Mouse (Mus musculus) heart, adult 18-20 months (tissue): Measurements from ENCODE around the gene Myzap. TPM values are rescaled to one million over a fixed set of nuclear protein-coding genes. Genes with fewer than 3 reads are reported as not detected.
"Not testable (repeated sequence)": the region's sequence is repeated elsewhere in the genome, so short reads cannot be mapped to it uniquely, and the experiment has no call there.

Source experiments
- DNase-seq, 2 experiments: peaks; one replicate each; pipeline ENCODE4 v3.0.0; 2021 to 2022; ENCODE audit warnings: mixed read lengths in 1 of 2
- long read RNA-seq, 2 experiments: library from polyadenylated mRNA; stranded (forward); transcript quantifications; one replicate each; pipeline ENCODE4 v2.0.0; 2021
- total RNA-seq, 2 experiments: library from RNA; stranded (reverse); gene quantifications; 2 replicates each; pipeline ENCODE4 v1.2.3; 2021

Myzap gene
- 100 to 1,000 TPM; 408 to 450 TPM for total RNA-seq
- long read RNA-seq, experiment 1, transcript Myzap-201 (13 exons, 2,283 nt) = major isoform, 453 of 662 reads
- long read RNA-seq, experiment 1, partial matches to known transcripts = 19 of 662 reads
- long read RNA-seq, experiment 1, other reads (novel, unspliced or antisense) = 190 of 662 reads
- long read RNA-seq, experiment 2, transcript Myzap-201 (13 exons, 2,283 nt) = major isoform, 213 of 356 reads
- long read RNA-seq, experiment 2, partial matches to known transcripts = 15 of 356 reads
- long read RNA-seq, experiment 2, other reads (novel, unspliced or antisense) = 128 of 356 reads

DNA sequence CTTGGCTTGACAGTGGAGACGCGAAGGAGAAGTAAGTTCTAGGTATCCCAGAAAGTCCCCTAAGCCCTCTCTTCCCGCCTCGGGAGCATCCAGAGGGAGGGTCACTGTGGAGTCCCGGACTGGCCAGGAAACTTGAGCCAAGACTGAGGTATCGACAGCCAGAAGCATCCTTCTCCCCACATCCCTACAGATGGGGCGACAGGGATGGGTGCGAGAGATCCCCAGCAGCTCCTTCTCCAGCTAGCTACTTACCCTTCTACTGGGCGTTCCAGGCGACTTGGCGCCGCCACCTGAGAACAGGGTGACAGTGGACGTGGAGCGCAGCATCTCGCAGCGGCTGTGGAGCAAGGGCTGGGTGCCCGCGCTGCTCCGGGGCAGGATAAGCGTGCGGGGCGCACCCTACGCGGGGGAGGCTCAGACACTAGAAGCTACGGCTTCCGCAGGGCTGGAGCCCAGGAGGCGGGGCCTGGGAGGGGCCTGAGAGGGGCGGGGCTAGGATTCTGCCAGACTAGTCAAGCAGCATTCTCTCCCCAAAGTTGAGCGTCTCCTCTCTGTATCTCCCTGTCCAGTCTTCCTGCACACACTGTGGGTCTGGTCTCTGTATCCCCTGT lies at the start of gene Myzap:
TSS of gene Myzap (minus strand) at position 423 of the 611 bp plus-strand sequence.
- DNase-seq = peak; percentile 97 to 98

DNA sequence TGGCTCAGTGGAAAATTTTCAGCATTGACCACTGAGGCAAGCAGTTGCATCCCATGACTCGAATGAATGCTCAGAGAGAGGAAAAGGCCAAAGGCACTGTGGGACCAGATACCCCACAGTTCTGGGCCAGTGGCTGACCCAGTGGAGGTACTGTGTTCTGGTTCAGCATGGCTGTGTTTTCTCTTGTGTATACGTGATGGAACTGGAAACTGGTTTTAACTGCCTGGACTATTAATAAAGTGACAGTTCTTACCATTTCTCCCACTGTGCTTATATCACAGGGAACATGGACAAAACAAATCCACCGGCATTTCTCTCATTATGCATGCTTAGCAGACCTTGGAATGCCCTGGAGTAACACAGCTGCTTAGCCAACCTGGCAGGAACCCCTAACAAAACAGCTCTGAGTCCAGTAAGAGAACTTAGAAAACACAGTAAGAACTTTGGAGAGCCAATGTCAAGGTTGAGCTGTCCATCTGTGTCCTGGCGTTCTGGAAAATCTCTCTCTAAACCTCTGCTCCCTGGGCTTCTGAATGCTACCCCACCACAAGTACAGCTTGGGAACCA lies 48.3 kb upstream of the Myzap start:
- no peak for DNase-seq

DNA sequence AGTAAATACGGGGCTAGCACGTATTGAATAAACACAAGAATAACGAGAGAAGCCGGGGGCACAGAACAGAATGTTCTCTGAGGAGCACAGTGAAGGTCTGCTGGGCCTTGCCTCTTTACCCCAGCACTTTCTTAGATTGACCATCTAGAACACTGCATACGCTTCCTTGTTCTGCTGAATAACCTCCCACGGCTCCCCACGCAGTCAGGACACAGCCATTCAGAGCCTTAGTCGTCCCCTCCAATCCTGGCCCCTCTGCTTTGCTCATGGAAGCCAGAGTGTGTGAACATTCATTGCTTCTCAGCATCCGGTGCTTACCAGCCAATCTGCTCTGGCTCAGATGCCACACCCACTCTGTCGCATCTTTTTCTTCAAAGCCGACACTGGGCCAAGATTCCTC lies 46.0 kb upstream of the Myzap start:
- no peak for DNase-seq

DNA sequence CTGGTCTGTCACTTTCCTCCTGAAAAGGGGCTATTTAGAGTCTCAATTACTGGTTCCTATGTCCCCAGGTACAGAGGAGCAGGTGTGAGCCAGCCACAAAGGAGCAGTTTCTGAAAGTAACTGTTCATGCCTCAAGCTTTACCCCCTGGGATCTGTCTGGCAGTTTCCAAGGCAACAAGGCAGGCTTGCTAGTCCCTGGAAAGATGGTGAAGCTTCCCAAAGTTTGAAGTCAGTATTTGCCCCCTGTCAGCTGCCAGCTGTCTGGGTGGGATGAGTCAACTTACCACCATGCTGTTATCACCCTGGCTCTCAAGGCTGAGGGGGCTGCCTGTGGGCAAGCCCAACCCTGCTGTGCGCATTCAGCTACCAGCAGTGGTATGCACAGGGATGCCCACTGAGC lies 44.7 kb upstream of the Myzap start:
- no peak for DNase-seq

DNA sequence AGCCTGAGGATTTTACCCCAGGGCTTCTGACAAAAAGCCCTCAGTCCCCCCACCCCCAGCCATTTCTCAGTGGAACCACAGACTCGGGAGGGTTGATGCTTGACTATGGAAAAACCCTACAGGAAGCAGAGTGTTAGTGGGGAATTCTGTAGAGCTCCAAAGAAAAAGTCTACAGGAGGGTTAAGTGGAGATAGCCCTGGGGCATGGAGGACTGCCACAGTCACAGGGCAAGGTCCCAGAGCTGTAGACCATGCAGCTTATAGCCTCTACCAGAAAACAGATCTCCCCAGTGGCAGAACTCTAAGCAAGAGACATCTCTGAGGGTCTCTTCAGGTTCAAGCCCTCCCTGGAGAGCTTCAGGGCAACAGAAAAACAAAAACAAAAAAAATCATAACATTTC lies 43.5 kb upstream of the Myzap start:
- no peak for DNase-seq

DNA sequence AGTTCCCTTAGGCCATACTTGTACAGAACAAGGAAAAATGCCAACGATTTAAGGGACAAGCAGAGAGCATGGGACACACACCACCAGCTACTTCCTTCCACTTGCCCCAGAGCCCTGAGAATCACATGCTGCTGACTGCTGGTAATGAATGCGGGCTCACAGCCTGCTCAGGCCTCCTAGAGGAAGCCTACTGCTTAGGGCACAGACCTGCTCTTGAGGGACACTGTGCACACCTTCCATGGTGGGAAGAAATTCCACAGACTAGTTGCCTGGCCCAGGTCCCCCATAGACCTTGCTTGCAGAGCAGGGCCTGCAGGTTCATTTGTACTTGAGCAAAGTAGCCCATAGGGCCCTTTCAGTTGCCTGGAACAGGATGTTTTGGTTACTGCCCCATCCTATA lies 42.8 kb upstream of the Myzap start:
- no peak for DNase-seq

DNA sequence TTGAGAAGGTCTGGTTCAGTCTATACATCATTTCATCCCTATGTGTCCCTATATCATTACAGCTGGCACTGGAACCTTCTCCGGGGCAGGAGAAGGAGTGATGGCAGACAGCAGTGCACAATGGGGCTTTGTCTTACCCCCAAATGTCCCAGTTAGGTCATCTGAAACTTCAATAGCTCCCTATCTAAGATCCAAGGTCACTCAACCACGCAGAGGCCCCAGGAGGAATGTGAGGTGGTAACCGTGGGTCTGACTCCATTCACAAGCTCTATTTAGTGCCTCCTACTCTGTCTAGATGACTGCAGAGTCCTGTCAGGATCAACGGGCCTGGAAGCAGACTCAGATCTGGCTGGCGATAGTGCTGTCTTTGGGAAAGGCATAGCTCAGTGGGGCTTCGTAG lies 36.8 kb upstream of the Myzap start:
- DNase-seq = no peak

DNA sequence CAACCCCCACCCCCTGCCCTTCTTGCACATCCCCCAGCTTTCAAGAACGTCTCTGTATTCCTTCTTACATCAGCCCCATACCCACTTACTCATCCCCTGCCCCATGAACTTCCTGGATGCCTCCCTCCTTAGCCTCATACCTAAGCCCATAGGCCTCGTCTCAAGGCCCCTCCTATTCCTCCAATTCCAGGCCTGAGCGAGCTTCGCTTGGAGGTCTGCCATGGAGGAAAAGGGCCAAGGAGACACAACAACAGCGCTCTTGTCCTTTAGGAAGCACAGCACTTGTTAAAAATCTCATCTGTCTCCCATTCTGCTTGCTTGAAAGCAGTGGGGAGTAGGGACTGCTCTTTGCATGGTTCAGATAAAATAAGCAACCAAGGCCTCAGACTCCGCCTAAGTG lies 36.1 kb upstream of the Myzap start:
- DNase-seq = no peak

DNA sequence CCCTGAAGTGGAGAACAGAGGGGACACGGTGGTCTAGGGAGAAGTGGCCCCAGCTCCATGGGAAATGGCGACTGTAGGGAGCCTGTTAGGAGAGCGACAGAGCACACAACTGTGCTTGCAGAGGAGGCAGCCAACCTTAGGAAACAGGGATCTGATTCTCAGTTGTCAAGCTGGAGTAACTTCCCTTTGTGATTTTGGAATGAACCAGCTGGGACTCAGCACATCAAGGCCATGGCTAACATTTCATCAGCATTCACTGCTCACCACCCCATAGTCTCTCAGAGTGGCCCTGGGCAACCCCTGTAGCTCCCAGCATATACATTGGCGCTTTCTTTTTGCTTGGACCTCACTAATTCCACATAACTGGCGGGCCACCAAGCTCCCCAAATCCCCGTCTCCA lies 33.8 kb upstream of the Myzap start:
- DNase-seq = no peak

DNA sequence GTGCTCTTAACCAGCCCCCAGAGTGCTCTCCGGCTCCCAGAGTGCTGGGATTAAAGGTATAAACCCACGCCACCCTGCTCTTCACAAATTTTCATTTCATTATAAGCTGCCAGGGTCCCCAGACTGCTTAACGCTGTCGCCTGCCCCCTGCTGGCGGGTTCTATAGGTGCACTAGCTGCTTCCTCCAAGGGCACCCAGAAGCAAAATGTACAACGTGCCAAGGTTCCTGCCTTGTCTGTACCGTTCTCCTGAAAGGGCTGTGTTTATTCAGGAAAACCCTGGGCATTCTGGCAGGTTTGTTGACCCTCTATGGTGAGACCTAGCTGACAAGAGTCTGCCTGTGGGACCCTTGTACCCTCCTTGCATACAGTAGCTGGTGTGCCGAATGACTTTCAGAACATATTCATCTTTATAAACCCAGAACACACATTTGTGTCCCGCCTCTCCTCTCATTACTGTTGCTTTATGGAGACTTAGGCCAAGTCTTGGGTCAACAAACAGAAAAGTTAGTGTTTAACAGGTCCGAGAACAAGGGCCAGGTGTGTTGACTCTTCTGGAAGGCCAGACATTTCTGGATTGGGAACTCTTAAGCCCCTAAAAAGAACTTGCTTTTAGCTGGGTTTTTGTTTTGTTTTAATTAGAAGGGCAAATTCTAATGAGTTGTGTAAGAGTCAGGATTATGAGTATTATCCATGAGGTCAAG lies 32.8 kb upstream of the Myzap start:
- peak; percentile 45 to 78 for DNase-seq

DNA sequence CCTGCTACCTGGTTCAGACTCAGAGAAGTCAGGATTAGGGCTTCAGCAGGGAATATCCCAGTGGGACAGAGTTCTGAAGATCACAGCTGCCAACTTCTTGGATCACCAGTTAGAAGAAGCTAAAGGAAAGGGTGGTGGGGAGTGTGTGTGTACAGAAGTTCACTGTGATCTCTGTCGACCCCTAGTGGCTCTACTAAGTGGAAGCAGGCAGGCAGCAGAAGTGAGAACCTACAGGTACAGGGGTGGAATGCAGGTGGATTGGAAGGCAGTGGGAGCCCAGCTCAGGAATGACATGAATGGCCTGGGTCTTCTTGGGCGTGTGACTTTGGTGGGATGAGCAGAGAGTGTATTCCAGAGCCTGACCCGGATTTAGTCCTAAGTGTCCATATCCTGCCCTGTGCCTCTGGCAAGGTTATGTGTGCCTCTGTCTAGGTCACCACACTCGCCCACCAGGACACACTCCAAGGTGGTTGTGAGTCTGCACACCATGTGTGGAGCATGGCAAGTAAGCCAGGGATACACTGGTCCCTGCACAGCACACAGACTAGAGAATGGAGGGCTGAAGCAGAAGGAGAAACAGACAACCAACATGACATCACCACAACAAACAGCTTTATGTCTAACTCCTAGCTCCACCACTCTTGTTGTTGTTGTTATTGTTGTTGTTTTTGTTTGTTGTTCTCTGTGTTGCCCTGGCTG lies 31.9 kb upstream of the Myzap start:
- DNase-seq = peak in 1 of 2 experiments; percentile 53

DNA sequence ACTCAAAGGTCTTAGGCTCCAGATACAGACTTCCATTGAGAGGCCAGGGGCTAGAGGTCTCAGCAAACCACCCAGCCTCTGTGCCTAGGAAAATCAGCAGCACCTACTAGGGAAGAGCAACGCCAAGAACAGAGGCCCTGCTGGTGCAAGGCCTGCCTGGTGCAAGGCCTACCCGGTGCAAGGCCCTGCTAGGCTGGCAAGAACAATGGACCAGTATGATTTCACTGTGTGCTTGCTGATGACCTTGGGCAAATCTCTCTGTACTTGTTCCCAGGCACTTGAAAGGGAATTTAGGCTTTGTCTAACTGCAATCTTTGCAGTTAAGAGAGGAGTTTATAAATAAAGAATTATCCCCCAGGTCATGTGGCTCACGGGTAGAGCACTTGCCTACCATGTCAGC lies 30.4 kb upstream of the Myzap start:
- peak in 1 of 2 experiments; percentile 19 for DNase-seq

DNA sequence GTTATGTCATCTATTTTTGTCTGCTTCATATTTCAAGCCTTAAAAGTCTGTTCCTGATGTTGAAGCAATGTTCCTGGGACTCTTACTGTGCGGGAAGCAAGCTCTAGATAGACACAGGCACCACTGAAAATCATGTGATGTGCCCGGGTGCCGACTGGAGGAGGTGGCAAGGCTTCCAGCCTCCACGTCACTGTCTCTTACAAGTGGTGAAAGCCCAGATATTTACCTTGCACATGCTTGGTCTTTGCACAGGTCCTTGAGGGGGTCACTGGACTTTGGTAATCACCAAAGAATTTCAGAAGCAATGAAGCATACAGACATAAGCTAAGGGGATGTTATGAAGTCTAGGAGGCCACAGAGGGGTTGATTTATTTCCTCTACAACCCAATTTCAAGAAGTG lies 29.8 kb upstream of the Myzap start:
- no peak for DNase-seq

DNA sequence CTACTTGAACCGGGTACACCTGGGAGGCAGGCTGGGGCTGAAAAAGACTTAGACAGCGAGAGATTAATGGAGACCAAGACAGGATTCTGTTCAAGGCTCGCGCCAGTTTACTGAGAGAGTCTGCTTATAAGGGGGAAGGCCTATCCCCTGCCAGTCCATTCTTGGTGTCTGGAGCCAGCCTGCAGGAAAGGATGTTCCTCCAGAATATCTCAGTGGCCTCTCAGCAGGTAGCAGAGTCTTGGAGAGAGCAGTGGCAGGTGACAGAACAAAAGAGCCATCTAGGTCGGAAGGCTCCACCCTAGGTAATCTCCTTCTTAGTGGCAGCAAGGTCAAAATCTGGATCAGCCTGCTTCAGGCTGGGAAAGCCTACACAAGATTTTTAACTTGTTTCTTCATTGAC lies 28.0 kb upstream of the Myzap start:
- DNase-seq = not testable (repeated sequence)

DNA sequence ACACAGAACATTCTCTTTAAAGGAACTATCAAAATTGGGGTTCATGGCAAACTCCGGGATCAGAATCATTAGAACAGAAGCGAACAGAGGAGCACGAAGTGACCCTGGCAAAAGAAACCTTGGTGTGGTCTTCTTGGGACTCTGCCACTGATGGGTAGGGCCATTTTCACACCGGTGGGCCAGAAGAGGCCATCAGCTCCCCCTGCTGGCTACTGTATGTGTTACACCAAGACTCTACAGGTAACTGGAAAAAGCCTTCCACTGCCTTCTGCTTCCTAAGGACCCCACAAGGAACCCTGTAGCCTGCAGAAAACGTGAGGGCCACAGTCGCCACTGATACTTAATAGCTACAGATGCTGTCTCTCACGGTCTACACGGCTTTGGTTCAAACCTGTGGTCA lies 25.2 kb upstream of the Myzap start:
- peak; percentile 30 to 69 for DNase-seq

DNA sequence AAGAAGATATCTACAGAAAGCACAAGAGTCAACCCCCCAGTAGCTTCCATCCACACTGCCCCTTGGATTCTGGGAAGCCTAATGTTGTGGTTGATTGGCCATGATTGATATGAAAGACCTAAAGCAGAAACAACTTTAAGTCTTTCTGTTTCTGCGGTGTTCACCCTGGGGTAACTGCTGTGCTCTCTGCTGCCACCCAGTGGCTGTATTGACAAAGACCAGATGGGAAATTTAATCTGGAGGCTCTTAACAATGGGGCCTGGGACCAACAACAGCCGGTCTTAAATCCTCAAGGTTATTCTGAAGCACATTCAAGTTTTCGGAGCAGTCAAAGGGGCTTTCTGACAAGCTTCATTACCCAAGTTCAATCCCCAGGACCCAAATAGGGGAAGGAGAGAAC lies 24.0 kb upstream of the Myzap start:
- peak; percentile 82 to 92 for DNase-seq

DNA sequence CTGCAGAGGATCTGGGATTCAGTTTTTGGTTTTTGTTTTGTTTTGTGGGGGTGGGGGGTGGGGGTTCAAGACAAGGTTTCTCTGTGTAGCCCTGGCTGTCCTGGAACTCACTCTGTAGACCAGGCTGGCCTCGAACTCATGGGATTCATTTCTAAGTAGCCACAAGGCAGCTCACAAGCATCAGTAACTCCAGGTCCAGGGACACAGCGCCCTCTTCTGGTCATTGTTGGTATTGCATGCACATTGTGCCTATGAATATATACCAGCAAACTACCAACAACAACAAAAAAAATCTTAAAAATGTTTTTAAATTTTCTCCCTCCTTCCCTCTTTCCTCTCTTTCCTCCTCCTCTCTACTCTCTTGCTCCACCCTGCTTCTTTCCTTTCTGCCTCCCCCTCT lies 22.5 kb upstream of the Myzap start:
- peak; percentile 39 to 81 for DNase-seq

DNA sequence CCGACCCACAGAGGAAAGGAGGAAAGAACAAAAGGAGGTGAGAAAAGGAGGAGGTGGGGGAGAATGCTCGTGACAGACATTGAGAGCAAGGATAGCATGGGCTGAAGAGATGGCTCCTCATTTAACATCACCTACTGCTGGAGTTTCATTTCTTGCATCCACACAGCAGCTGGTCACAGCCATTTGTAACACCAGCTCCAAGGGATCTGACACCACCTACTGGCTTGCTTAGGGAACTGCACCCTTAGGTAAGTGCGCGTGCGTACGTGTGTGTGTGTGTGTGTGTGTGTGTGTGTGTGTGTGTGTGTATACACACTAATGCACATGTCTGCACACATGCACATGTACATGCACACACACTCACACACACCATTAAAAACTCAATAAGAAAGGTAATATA lies 20.8 kb upstream of the Myzap start:
- peak in 1 of 2 experiments; percentile 39 for DNase-seq

DNA sequence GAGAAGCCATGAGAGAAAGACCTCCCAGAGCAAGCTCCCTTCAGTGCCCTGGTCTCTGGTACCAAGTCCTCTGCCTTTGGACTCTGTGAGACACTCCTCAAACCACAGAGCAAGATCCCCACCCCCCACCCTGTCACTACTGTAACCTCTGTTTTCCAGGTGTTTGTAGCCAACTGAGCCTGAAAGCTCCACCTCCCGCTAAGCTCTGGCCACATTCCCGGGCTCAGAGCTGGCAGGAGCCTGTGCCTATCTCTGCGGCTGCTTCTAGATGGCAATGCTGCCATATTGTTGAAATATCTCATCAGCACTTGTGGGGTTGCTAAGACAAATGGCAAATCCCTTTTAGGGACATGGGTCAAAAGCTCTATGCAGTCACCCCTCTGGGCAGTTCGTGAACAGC lies 19.7 kb upstream of the Myzap start:
- DNase-seq = peak; percentile 45 to 46

DNA sequence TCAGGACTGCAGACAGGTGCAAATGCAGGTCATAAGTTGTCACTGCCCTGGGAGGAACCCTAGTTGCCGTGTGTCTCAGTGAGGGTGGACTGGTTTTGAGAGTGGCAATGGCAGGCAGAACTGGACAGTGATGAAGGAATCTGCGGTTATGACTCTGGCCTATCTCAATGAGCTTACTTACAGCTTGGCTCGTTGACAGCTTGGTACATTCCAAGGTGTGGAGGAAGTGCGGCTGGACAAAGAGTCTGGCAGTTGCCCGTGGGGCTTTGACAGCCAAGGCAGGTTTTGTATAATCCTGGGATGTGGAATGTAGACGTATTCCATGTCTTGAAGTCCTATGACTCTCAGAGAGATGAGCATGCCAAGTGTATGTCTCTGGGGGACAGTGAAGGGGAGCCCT lies 16.9 kb upstream of the Myzap start:
- no peak for DNase-seq

DNA sequence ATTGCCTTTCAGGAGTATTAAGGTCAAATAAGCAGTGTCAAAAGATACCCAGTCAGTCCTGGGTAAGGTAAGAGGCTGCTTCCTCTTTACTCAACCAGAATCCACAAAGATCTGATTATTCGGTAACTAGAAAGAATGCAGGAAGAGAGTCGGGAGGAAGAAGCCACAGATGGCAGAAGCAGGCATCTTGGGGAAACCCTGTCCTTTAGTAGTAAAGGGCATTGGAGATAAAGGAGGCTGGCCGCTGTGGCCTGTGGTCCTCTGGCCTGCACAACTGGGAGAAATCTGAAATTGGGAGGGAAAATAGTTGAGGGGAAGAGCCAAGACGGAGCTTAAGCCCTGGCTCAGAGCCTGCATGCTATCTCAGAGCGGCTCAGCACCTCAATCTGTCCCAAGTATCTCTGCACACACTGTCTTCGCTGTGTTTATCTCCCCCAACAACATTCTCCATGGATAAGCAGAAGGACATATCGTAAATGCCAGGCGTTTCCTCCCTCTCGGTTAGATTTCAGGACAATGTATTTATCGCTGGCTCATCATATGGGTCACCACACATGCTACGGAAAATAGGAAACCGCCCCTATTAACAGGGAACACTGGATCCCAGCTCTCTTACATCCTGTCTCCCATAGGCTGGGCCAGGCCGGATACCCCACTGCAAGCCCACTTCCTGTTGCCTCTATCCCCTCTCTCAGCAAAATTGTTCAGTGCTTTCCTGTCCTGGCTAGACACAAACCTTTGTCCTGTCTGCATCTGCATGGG lies 14.3 kb upstream of the Myzap start:
- DNase-seq = peak in 1 of 2 experiments; percentile 37
